Mouse (Mus musculus) liver, postnatal 0 days (tissue): ENCODE results near the gene Rhoq. TPM values are rescaled to one million over a fixed set of nuclear protein-coding genes. Genes with fewer than 3 reads are reported as not detected.
A peak's percentile ranks its signal among the peaks of the same experiment; 100 is the strongest.

Source experiments
- ATAC-seq: fragments of 200-750 bp; cut with Nextera tagmentation; 2 replicates; pipeline ENCODE4 v1.8.0; 2017; ENCODE audit warnings: mild to moderate bottlenecking, moderate library complexity
- DNase-seq: peaks from one replicate; pipeline ENCODE4 v3.0.0-alpha.2; 2016
- H3K27ac ChIP-seq: fragments of 300-500 bp; sonication (generic); 2 replicates; pipeline ENCODE4 v1.5.1; 2014; ENCODE audit warnings: antibody characterized with exemption, moderate library complexity, mild to moderate bottlenecking, low read depth
- H3K27me3 ChIP-seq: fragments of 300-500 bp; sonication (generic); 2 replicates; pipeline ENCODE4 v1.6.1; 2014; ENCODE audit warnings: low read length, control low read depth, mixed read lengths; ENCODE audit not compliant: insufficient read depth
- H3K36me3 ChIP-seq: fragments of 300-500 bp; sonication (generic); replicated peaks from 2 replicates; pipeline ENCODE4 v1.6.1; 2014; ENCODE audit warnings: mild to moderate bottlenecking, control low read depth, low read length, moderate library complexity, mixed read lengths; ENCODE audit not compliant: insufficient read depth
- H3K4me1 ChIP-seq: fragments of 300-500 bp; sonication (generic); 2 replicates; pipeline ENCODE4 v1.6.1; 2014; ENCODE audit warnings: antibody characterized with exemption, mild to moderate bottlenecking, control low read depth; ENCODE audit not compliant: insufficient read depth
- H3K4me2 ChIP-seq: fragments of 300-500 bp; sonication (generic); 2 replicates; pipeline ENCODE4 v1.6.1; 2014; ENCODE audit warnings: low read depth, mild to moderate bottlenecking, low read length, moderate library complexity, mixed read lengths
- H3K4me3 ChIP-seq: fragments of 300-500 bp; sonication (generic); 2 replicates; pipeline ENCODE4 v1.5.1; 2014; ENCODE audit warnings: low read depth, low read length
- H3K9ac ChIP-seq: fragments of 300-500 bp; sonication (generic); replicated peaks from 2 replicates; pipeline ENCODE4 v1.6.1; 2014; ENCODE audit warnings: mild to moderate bottlenecking, moderate library complexity
- H3K9me3 ChIP-seq: fragments of 300-500 bp; sonication (generic); 2 replicates; pipeline ENCODE4 v1.6.1; 2016; ENCODE audit warnings: mild to moderate bottlenecking, control low read depth, low read length, mixed read lengths
- CTCF ChIP-seq: sonication (generic); IDR thresholded peaks from 2 replicates; pipeline ENCODE4 v1.5.1; 2016; ENCODE audit warnings: antibody characterized with exemption, low read depth
- EP300 ChIP-seq: IDR thresholded peaks from 2 replicates; pipeline ENCODE4 v1.6.1; 2016; ENCODE audit warnings: antibody characterized with exemption, low read depth, mild to moderate bottlenecking
- WGBS: fragments of 180-500 bp; shearing (Covaris S2); extraction: QIAGEN DNeasy Blood & Tissue Kit; methylation state at CpG from one replicate; pipeline ENCODE4 v1.1.7; 2014; ENCODE audit not compliant: insufficient replicate concordance; 5-methylcytosine and 5-hydroxymethylcytosine counted together
- polyA plus RNA-seq: library from polyadenylated mRNA; unstranded; fragments of >200 nt; fragmentation: Nextera tagmentation; extraction: Ambion mirVana; gene quantifications from 2 replicates; pipeline ENCODE4 v1.2.1, GENCODE M21; 2015

Rhoq gene
- polyA plus RNA-seq, 1 experiment from 2014 or later = 1.6 TPM

DNA sequence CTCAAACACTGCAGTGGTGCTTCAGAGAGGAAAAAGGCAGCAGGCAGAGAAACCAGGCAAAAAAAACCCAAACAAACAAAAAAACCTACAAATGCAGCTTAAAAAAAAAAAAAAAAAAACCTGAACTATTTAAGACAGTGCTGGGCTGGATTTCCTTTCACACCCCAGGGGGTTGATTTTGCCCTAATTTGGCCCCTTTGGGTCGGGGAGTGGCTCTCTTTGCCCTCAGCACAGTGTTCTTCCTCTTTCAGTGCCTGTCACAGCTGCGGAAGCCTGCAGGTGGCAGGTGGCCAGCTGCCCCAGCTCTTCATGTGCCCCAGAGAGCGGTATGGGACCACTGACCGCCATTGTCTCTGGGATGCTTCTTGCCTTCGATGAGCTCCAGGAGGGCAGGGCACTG, 6.7 kb downstream of the Rhoq start:
- no peaks in the 10 kb centered on the region for H3K27me3 ChIP-seq
- no peak overlapping the region for H3K9ac ChIP-seq
- H3K4me2 ChIP-seq = no peak overlapping the region
- TF ChIP-seq CTCF (0 out of 2 replicates have a peak, but pooled peaks have one; percentile 12), EP300 (no peak)
- no peak overlapping the region for H3K4me3 ChIP-seq
- 0 out of 2 replicates have a peak, but pooled peaks cover 4% of the 10 kb centered on the region for H3K36me3 ChIP-seq
- ATAC-seq (peak; percentile 26; the same call in 1 of the 2 replicates), DNase-seq (peak; percentile 60)
- H3K27ac ChIP-seq = peak overlapping the region; percentile 12; the same call in 1 of the 2 replicates
- peaks cover 16% of the 10 kb centered on the region; the same call in 1 of the 2 replicates for H3K4me1 ChIP-seq
- no peaks in the 10 kb centered on the region for H3K9me3 ChIP-seq
- WGBS = 37% methylated on average over 5 of the region's 5 CpGs

DNA sequence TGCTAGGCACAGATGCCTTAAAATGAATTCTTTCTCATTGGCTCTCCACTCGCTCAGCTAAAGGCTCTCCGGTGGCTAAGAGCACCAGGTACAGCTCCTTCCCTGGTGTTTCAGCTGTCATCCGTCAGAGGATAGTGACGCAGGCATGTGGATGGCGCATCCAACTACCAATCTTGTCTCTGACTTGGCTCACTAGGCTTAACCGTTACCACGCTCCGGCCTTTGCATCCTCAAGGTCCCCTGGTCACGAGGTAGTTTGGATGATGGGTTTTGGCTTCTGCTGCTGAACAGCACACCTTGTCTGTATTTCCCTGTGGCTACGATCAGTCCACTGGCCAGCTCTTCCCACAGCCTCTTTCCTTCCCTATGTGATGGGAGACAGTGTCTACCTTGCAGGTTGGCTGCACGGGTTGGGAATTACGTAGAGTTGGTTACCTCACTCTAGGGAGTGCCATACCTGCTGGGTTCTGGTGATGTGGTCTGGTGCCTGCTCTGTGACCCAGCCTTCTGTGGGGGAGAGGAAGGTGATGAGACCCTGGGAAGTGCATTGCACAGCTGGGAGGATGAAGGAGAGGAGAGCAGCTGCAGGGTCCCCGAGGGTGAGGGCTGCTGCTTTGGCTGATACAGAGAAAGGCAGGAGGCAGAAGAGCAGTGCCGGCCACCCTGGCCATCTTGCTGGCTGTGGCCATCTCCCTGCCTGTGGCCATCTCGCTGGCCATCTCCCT, 7.3 kb downstream of the Rhoq start:
- no peaks in the 10 kb centered on the region for H3K9me3 ChIP-seq
- no peak overlapping the region for H3K4me3 ChIP-seq
- H3K4me1 ChIP-seq = peaks cover 16% of the 10 kb centered on the region; the same call in 1 of the 2 replicates
- ATAC-seq (no peak), DNase-seq (no peak)
- no peak overlapping the region for H3K4me2 ChIP-seq
- H3K9ac ChIP-seq = no peak overlapping the region
- TF ChIP-seq CTCF = no peak
- no peak for TF ChIP-seq EP300
- WGBS = 83% methylated on average over 15 of the region's 15 CpGs
- H3K36me3 ChIP-seq = 0 out of 2 replicates have a peak, but pooled peaks cover 4% of the 10 kb centered on the region
- H3K27me3 ChIP-seq = no peaks in the 10 kb centered on the region
- no peak overlapping the region for H3K27ac ChIP-seq

DNA sequence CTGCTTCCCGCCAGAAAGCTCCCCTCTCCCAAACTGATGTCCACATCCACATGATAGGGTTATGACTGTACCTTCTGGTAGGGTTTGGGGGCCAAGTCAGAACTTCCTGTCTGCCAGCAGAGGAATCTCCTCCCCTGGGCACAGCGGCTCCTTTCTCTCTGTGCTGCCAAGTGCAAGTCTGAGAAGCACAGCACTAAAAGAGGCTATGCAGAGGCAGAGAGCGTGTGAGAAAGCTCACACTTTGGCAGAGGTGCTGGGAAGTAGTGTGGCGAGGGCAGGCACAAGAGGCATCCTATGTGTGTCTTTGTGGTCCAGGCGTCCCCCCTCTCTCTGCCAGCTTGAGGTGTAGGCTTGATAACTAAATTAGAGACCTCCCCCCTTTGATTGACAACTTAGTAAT, 8.2 kb downstream of the Rhoq start:
- no peaks in the 10 kb centered on the region for H3K9me3 ChIP-seq
- no peak overlapping the region for H3K9ac ChIP-seq
- TF ChIP-seq EP300 = no peak
- TF ChIP-seq CTCF = no peak
- no peak overlapping the region for H3K27ac ChIP-seq
- 0 out of 2 replicates have a peak, but pooled peaks cover 4% of the 10 kb centered on the region for H3K36me3 ChIP-seq
- 72% methylated on average over 5 of the region's 5 CpGs for WGBS
- ATAC-seq = no peak
- H3K4me2 ChIP-seq = no peak overlapping the region
- H3K27me3 ChIP-seq = no peaks in the 10 kb centered on the region
- no peak overlapping the region for H3K4me3 ChIP-seq
- peaks cover 13% of the 10 kb centered on the region; the same call in 1 of the 2 replicates for H3K4me1 ChIP-seq
- DNase-seq = no peak

DNA sequence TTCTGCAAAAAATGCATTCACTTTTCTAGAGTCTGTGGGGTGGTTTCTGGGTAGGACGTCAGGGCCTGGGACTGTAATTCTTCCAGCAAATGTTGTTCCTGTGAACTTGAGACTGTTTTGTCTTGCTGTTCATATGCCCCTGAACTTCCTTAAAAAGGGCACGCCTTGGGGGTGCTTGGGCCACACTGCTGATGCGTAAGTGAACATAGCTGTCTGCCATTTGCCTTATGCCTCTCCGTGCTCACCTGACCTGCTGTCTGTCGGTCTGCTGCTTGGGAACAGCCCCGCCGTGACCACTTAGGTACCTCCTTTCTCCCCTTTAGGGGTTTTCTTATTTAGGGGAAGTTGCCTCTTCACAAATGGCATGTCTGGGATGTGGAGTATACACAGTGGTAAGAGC, 9.0 kb downstream of the Rhoq start:
- H3K27ac ChIP-seq = no peak overlapping the region
- H3K27me3 ChIP-seq = no peaks in the 10 kb centered on the region
- 56% methylated on average over 7 of the region's 7 CpGs for WGBS
- H3K4me3 ChIP-seq = no peak overlapping the region
- TF ChIP-seq EP300 (no peak), CTCF (no peak)
- no peaks in the 10 kb centered on the region for H3K9me3 ChIP-seq
- no peak for DNase-seq
- H3K4me2 ChIP-seq = no peak overlapping the region
- H3K36me3 ChIP-seq = 0 out of 2 replicates have a peak, but pooled peaks cover 4% of the 10 kb centered on the region
- no peak for ATAC-seq
- peaks cover 13% of the 10 kb centered on the region; the same call in 1 of the 2 replicates for H3K4me1 ChIP-seq
- no peak overlapping the region for H3K9ac ChIP-seq

- no peak overlapping the region for H3K27ac ChIP-seq
- H3K27me3 ChIP-seq = no peaks in the 10 kb centered on the region
- ATAC-seq (peak; percentile 65), DNase-seq (no peak)
- no peak overlapping the region for H3K9ac ChIP-seq
- H3K4me3 ChIP-seq = no peak overlapping the region
- 50% methylated on average over 2 of the region's 2 CpGs for WGBS
- H3K36me3 ChIP-seq = 0 out of 2 replicates have a peak, but pooled peaks cover 4% of the 10 kb centered on the region
- H3K9me3 ChIP-seq = no peaks in the 10 kb centered on the region
- TF ChIP-seq EP300 = no peak
- TF ChIP-seq CTCF = no peak
- peaks cover 13% of the 10 kb centered on the region; the same call in 1 of the 2 replicates for H3K4me1 ChIP-seq
- no peak overlapping the region for H3K4me2 ChIP-seq
Measured at GRCm38 (mm10) chr17:86973097-86973496, 10.2 kb downstream of the Rhoq start.

DNA sequence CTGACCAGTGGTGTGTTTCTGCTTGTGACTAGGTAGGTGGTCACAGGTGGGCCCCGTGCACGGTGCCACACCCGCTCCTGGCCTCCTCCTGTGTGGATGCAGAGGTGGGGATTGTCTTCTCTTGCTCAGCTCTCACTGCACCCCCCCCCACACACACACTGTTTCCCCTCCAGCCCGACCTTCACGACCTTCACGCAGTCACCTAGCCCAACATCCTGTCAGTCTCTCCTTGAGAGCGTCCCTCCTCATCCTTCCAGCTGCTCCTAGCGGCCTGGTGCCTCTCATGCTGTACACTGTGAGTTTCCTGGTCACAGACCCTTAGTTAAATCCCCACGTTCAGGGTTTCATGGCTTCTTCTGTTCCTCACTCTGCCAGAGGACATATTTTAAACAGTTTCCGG, 13.5 kb downstream of the Rhoq start:
- ATAC-seq (no peak), DNase-seq (no peak)
- Histone ChIP-seq H3K27me3 (no peaks in the 10 kb centered on the region), H3K9me3 (no peaks in the 10 kb centered on the region), H3K4me2 (no peak overlapping the region), H3K36me3 (0 out of 2 replicates have a peak, but pooled peaks cover 4% of the 10 kb centered on the region), H3K4me1 (peaks cover 4% of the 10 kb centered on the region; the same call in 1 of the 2 replicates), H3K4me3 (no peak overlapping the region), H3K27ac (no peak overlapping the region), H3K9ac (no peak overlapping the region)
- TF ChIP-seq EP300 (no peak), CTCF (no peak)
- WGBS = 66% methylated on average over 10 of the region's 10 CpGs
